Mouse (Mus musculus): ENCODE results near the gene Pcolce2. TPM values are rescaled to one million over a fixed set of nuclear protein-coding genes. Genes with fewer than 3 reads are reported as not detected.

Pcolce2 gene
- polyA plus RNA-seq, 1 experiment = 1.5 TPM

DNA sequence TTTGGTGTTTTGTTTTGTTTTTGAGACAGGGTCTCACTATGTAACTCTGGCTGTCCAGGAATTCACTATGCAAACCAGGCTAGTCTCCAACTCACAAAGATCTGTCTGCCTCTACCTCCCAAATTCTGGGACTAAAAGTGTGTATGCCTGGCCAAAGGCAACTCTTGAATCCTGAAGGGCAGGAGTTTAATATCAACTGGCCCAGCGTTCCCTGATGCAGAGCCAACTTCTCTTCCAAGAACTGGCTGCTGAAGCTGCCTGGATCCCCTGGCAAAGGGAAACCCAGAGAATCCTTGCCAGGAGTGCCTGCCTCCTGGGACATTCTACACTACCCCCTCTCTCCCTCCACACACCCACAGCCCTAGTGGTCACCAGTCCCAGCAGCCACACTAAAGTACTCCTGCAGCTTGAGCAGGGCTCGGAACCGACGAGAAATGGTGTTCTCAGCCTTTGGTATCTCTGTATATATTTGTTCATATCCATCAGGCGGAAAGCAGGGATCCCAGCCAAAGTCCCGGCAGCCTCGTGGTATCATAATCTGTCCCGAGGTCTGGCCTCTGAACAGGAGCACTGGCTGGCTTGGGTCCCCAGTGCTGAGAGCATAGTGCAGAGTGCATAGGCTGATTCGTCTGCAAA is 37.8 kb downstream of the Pcolce2 start:
- Histone ChIP-seq H3K4me1 (ENCODE audit: control insufficient read depth, insufficient read depth, low read length) (no peaks in the 10 kb centered on the region), H3K4me3 (ENCODE audit: insufficient read depth, low read length) (no peak overlapping the region), H3K27ac (ENCODE audit: insufficient read depth, low read length) (no peak overlapping the region)
- TF ChIP-seq POLR2A (IDR thresholded peaks at IDR 0.05; ENCODE audit: extremely low read depth, insufficient read depth, low read length) (no peak), CTCF (IDR thresholded peaks at IDR 0.05; ENCODE audit: extremely low read depth, insufficient read depth, low read length) (no peak)

- TF ChIP-seq POLR2A (IDR thresholded peaks at IDR 0.05; ENCODE audit: extremely low read depth, insufficient read depth, low read length) (no peak), CTCF (IDR thresholded peaks at IDR 0.05; ENCODE audit: extremely low read depth, insufficient read depth, low read length) (peak; percentile 8; the same call in 1 of the 2 replicates)
- Histone ChIP-seq H3K4me1 (ENCODE audit: control insufficient read depth, insufficient read depth, low read length) (no peaks in the 10 kb centered on the region), H3K27ac (ENCODE audit: insufficient read depth, low read length) (no peak overlapping the region), H3K4me3 (ENCODE audit: insufficient read depth, low read length) (no peak overlapping the region)
These were observed 38.6 kb downstream of the Pcolce2 start for GRCm38 (mm10) chr9:95676021-95676420.

GRCm38 (mm10) chr9:95679966-95680365 is 42.6 kb downstream of the Pcolce2 start:
- no peaks in the 10 kb centered on the region for H3K4me1 ChIP-seq (ENCODE audit: control insufficient read depth, insufficient read depth, low read length)
- H3K4me3 ChIP-seq (ENCODE audit: insufficient read depth, low read length) = no peak overlapping the region
- H3K27ac ChIP-seq (ENCODE audit: insufficient read depth, low read length) = no peak overlapping the region
- TF ChIP-seq POLR2A (IDR thresholded peaks at IDR 0.05; ENCODE audit: extremely low read depth, insufficient read depth, low read length) (no peak), CTCF (IDR thresholded peaks at IDR 0.05; ENCODE audit: extremely low read depth, insufficient read depth, low read length) (no peak)

GRCm38 (mm10) chr9:95680691-95681090 is 43.3 kb downstream of the Pcolce2 start:
- no peak for TF ChIP-seq POLR2A (IDR thresholded peaks at IDR 0.05; ENCODE audit: extremely low read depth, insufficient read depth, low read length)
- TF ChIP-seq CTCF (IDR thresholded peaks at IDR 0.05; ENCODE audit: extremely low read depth, insufficient read depth, low read length) = no peak
- no peak overlapping the region for H3K4me3 ChIP-seq (ENCODE audit: insufficient read depth, low read length)
- no peaks in the 10 kb centered on the region for H3K4me1 ChIP-seq (ENCODE audit: control insufficient read depth, insufficient read depth, low read length)
- no peak overlapping the region for H3K27ac ChIP-seq (ENCODE audit: insufficient read depth, low read length)

- TF ChIP-seq CTCF (IDR thresholded peaks at IDR 0.05; ENCODE audit: extremely low read depth, insufficient read depth, low read length) = no peak
- no peak for TF ChIP-seq POLR2A (IDR thresholded peaks at IDR 0.05; ENCODE audit: extremely low read depth, insufficient read depth, low read length)
- H3K4me3 ChIP-seq (ENCODE audit: insufficient read depth, low read length) = no peak overlapping the region
These were observed 48.4 kb downstream of the Pcolce2 start for GRCm38 (mm10) chr9:95685660-95686440.

DNA sequence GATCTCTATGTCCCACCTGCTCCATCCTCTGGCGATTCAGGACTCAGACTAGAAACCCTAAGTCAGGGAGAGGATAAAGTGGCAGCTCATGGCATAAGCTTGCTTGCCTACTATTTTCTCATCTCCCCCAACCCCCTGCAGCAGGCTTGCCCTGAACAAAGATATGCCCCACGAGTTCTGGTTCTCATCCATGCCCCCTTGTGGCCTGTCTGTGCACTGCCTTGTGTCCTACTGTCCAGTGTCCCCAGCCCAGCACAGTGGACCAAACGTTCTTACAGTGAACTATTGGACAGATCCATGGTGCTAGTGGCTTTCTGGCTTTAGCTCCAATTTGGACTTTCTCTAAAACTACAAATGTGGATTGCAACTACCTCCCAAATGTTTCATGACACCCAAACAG is 50.7 kb downstream of the Pcolce2 start:
- H3K4me1 ChIP-seq (ENCODE audit: control insufficient read depth, insufficient read depth, low read length) = no peaks in the 10 kb centered on the region
- H3K4me3 ChIP-seq (ENCODE audit: insufficient read depth, low read length) = no peak overlapping the region
- H3K27ac ChIP-seq (ENCODE audit: insufficient read depth, low read length) = no peak overlapping the region
- peak; percentile 63 for TF ChIP-seq CTCF (IDR thresholded peaks at IDR 0.05; ENCODE audit: extremely low read depth, insufficient read depth, low read length)
- no peak for TF ChIP-seq POLR2A (IDR thresholded peaks at IDR 0.05; ENCODE audit: extremely low read depth, insufficient read depth, low read length)

More at GRCm38 (mm10) chr9:95685660-95686440, 48.4 kb downstream of the Pcolce2 start:
- Histone ChIP-seq H3K27ac (ENCODE audit: insufficient read depth, low read length) (no peak overlapping the region), H3K4me1 (ENCODE audit: control insufficient read depth, insufficient read depth, low read length) (no peaks in the 10 kb centered on the region)

GRCm38 (mm10) chr9:95692823-95693222 is 55.4 kb downstream of the Pcolce2 start:
- Histone ChIP-seq H3K4me1 (ENCODE audit: control insufficient read depth, insufficient read depth, low read length) (no peaks in the 10 kb centered on the region), H3K27ac (ENCODE audit: insufficient read depth, low read length) (no peak overlapping the region), H3K4me3 (ENCODE audit: insufficient read depth, low read length) (no peak overlapping the region)
- no peak for TF ChIP-seq POLR2A (IDR thresholded peaks at IDR 0.05; ENCODE audit: extremely low read depth, insufficient read depth, low read length)
- TF ChIP-seq CTCF (IDR thresholded peaks at IDR 0.05; ENCODE audit: extremely low read depth, insufficient read depth, low read length) = no peak

DNA sequence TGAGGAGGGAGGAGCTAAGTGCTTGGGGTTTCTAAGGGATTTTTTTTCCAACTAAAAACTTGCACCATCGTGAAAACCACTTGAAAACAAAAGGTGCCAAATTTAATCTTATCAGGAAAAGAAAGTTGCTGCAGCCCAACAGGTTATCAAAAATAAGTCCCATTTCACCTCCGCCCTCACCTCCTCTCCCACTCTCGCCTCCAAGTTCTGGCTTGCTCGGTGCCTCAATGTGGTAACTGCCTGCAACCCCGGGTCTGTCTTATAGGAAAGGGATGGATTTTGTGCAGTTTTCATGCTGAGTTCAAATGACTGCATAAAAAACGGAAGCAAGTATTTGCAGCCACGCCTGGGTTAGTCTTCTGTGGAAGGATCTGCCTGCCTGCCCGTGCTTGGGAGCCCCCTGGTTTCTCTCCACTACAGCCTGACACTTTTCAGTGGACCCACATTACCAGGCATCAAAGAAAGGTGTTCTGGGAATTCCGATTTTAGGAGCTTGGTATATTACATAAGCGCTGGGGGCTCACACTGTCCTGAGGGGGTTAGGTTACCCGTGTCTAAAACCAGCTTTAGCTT is 56.2 kb downstream of the Pcolce2 start:
- no peak overlapping the region for H3K4me3 ChIP-seq (ENCODE audit: insufficient read depth, low read length)
- H3K4me1 ChIP-seq (ENCODE audit: control insufficient read depth, insufficient read depth, low read length) = no peaks in the 10 kb centered on the region
- H3K27ac ChIP-seq (ENCODE audit: insufficient read depth, low read length) = no peak overlapping the region
- TF ChIP-seq POLR2A (IDR thresholded peaks at IDR 0.05; ENCODE audit: extremely low read depth, insufficient read depth, low read length) (no peak), CTCF (IDR thresholded peaks at IDR 0.05; ENCODE audit: extremely low read depth, insufficient read depth, low read length) (no peak)

DNA sequence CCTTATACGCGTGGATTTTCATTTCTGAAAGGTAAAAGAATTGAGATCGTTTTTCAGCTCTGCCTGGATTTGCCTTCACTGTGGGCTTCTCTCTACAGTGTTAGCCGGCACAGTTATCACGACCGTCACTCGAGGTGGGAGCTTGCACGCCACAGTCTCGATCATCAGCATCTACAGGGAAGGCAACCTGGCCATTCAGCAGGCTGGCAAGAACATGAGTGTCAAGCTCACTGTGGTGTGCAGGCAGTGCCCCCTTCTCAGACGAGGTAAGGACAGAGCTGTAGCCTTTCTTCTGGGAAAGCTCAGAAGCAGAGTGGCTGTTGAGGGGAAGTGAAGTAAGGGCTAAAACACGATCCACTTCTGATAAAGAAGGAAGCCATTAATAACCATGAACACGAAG is 57.1 kb downstream of the Pcolce2 start:
- Histone ChIP-seq H3K4me3 (ENCODE audit: insufficient read depth, low read length) (no peak overlapping the region), H3K27ac (ENCODE audit: insufficient read depth, low read length) (no peak overlapping the region), H3K4me1 (ENCODE audit: control insufficient read depth, insufficient read depth, low read length) (no peaks in the 10 kb centered on the region)
- TF ChIP-seq CTCF (IDR thresholded peaks at IDR 0.05; ENCODE audit: extremely low read depth, insufficient read depth, low read length) (no peak), POLR2A (IDR thresholded peaks at IDR 0.05; ENCODE audit: extremely low read depth, insufficient read depth, low read length) (no peak)

All from cortical plate, adult 2 months (tissue).